24 mouse cellular contexts compared by ENCODE assay signal in genomic region chr7:68246249-68246648, GRCm38 (mm10). TPM values are rescaled to one million over a fixed set of nuclear protein-coding genes. Genes with fewer than 3 reads are reported as not detected.
"Had no signal": no experiment of that assay in that cellular context is flagged by ENCODE, and none has a peak within 500 bp of the region (broad histone marks: within the 10 kb centered on the region; RNA-seq: fewer than 3 reads in every experiment).

No protein-coding gene starts in this region.

- H3K4me1 ChIP-seq: liver, embryonic 13.5 days; liver, embryonic 15.5 days; lung, embryonic 15.5 days; midbrain, embryonic 12.5 days; midbrain, embryonic 15.5 days; neural tube, embryonic 12.5 days had no signal

- H3K4me2 ChIP-seq: liver, embryonic 11.5 days; liver, embryonic 13.5 days; liver, embryonic 15.5 days; lung, embryonic 15.5 days; midbrain, embryonic 12.5 days; midbrain, embryonic 15.5 days; neural tube, embryonic 12.5 days had no signal

- H3K9me3 ChIP-seq: liver, embryonic 15.5 days; lung, embryonic 15.5 days; midbrain, embryonic 15.5 days had no signal

- H3K4me3 ChIP-seq: liver, embryonic 13.5 days; liver, embryonic 15.5 days; lung, embryonic 15.5 days; megakaryocyte, embryonic 14.5 days; midbrain, embryonic 12.5 days; midbrain, embryonic 15.5 days; neural tube, embryonic 12.5 days had no signal

- H3K27me3 ChIP-seq: liver, embryonic 13.5 days; liver, embryonic 15.5 days; lung, embryonic 15.5 days; midbrain, embryonic 12.5 days; midbrain, embryonic 15.5 days; neural tube, embryonic 12.5 days had no signal

- H3K36me3 ChIP-seq: liver, embryonic 13.5 days; liver, embryonic 15.5 days; lung, embryonic 15.5 days; midbrain, embryonic 12.5 days; midbrain, embryonic 15.5 days; neural tube, embryonic 12.5 days had no signal

- H3K9ac ChIP-seq: liver, embryonic 13.5 days; liver, embryonic 15.5 days; liver, postnatal 0 days; lung, embryonic 15.5 days; midbrain, embryonic 12.5 days; midbrain, embryonic 15.5 days; neural tube, embryonic 12.5 days had no signal

- DNase-seq: liver, embryonic 13.5 days; liver, postnatal 0 days; lung, adult 2 months; retina, postnatal 1 day; right cerebral cortex, adult 18-20 months; right cerebral cortex, postnatal 25 days; right cerebral cortex, postnatal 4 days; spleen, adult 18-20 months; thymus, adult 18-20 months; thymus, postnatal 14 days; thymus, postnatal 36 days had no signal

- H3K27ac ChIP-seq: liver, embryonic 13.5 days; liver, embryonic 15.5 days; lung, embryonic 15.5 days; macrophage; midbrain, embryonic 12.5 days; midbrain, embryonic 15.5 days; neural tube, embryonic 12.5 days had no signal

- ATAC-seq: liver, postnatal 0 days; midbrain, embryonic 15.5 days had no signal

RNA-seq across cellular contexts. Expression of gene Pgpep1l, which starts 17.8 kb away (rescaled TPM):
- polyA plus RNA-seq: liver, embryonic 11.5 days; liver, embryonic 13.5 days; liver, embryonic 15.5 days; liver, postnatal 0 days; lung, embryonic 15.5 days; midbrain, embryonic 12.5 days; midbrain, embryonic 15.5 days; midbrain, postnatal 0 days; neural tube, embryonic 12.5 days; neural tube, embryonic 14.5 days; small intestine, adult 2 months; stomach, embryonic 14.5 days; stomach, embryonic 16.5 days had no signal

RNA-seq across cellular contexts. Expression of gene Fam169b, which starts 27.4 kb away (rescaled TPM):
- polyA plus RNA-seq: midbrain, embryonic 15.5 days; midbrain, postnatal 0 days; neural tube, embryonic 14.5 days had no signal
